Mouse (Mus musculus) kidney, adult 2 months (tissue): ENCODE measurements at regions not wholly inside any gene's neighbourhood (a gene's known extent, or its start where the extent isn't known, plus 50 kb on each side); places are given as distances from the start of the nearest gene placed in this dataset.

Source experiments
- CTCF ChIP-seq: fragments of 200-500 bp; conservative IDR thresholded peaks from 2 replicates; pipeline ENCODE4 v1.5.1; 2011; ENCODE audit warnings: low read depth, mild to moderate bottlenecking, control low read depth, low read length, moderate library complexity, mixed read lengths; ENCODE audit not compliant: insufficient read depth, insufficient read length
- POLR2A ChIP-seq: fragments of 200-500 bp; IDR thresholded peaks from one replicate; pipeline ENCODE4 v1.6.1; 2011; ENCODE audit warnings: low read depth, low read length, control low read depth

DNA sequence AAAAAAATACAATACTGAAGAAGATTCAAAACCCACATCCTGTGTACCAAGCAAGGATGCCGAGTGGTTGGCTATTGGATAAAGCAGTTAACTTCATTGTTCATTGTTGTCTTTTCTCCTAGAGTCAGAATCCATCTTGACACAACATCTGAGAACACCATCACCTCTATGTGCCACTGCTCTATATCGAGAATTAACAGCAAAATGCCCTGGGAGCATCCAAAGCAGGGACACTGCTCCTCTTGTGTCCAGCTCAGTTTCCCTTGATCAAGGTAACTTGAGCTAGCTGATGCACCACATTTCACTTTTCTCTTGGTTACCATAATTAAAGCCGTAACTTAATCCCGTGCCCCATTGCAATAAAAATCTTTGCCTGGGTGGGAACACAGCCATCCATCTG, 826.6 kb downstream of the Galc start:
- TF ChIP-seq CTCF (no peak), POLR2A (no peak)
